Mouse (Mus musculus): ENCODE measurements at regions not wholly inside any gene's neighbourhood (a gene's known extent, or its start where the extent isn't known, plus 50 kb on each side); places are given as distances from the start of the nearest gene placed in this dataset.

GRCm38 (mm10) chr12:107856421-107857043, 146.9 kb downstream of the Bcl11b start:
- no peak overlapping the region for H3ac ChIP-seq (ENCODE audit: control insufficient read depth, insufficient read length)
- TF ChIP-seq TCF12 (IDR thresholded peaks at IDR 0.05; ENCODE audit: insufficient read depth, poor library complexity, severe bottlenecking): no peak
- no peaks in the 10 kb centered on the region for H3K27me3 ChIP-seq (ENCODE audit: control insufficient read depth, insufficient read depth, insufficient read length)
- no peak overlapping the region for H3K4me2 ChIP-seq (ENCODE audit: low read depth)
- no peak overlapping the region for H3K4me3 ChIP-seq
- no peaks in the 10 kb centered on the region for H3K79me2 ChIP-seq (ENCODE audit: control insufficient read depth, insufficient read depth)
- H3K36me3 ChIP-seq (ENCODE audit: control insufficient read depth, insufficient read depth): no peaks in the 10 kb centered on the region

GRCm38 (mm10) chr12:107858536-107859280, 144.7 kb downstream of the Bcl11b start:
- no peak overlapping the region for H3K4me2 ChIP-seq (ENCODE audit: low read depth)
- no peak overlapping the region for H3K4me3 ChIP-seq
- no peaks in the 10 kb centered on the region for H3K36me3 ChIP-seq (ENCODE audit: control insufficient read depth, insufficient read depth)
- H3K79me2 ChIP-seq (ENCODE audit: control insufficient read depth, insufficient read depth): no peaks in the 10 kb centered on the region
- H3ac ChIP-seq (ENCODE audit: control insufficient read depth, insufficient read length): no peak overlapping the region
- no peaks in the 10 kb centered on the region for H3K27me3 ChIP-seq (ENCODE audit: control insufficient read depth, insufficient read depth, insufficient read length)
- no peak for TF ChIP-seq E2F4 (IDR thresholded peaks at IDR 0.05; ENCODE audit: insufficient read depth)
- no peak for TF ChIP-seq POLR2AphosphoS2 (IDR thresholded peaks at IDR 0.05; ENCODE audit: insufficient read length, low read depth)
- TF ChIP-seq MYOG (IDR thresholded peaks at IDR 0.05; ENCODE audit: control insufficient read depth in 1 of 3, insufficient read depth in 1 of 3, insufficient read length in 2 of 3, low read depth in 2 of 3): no peak
- no peak for TF ChIP-seq MYOD1 (IDR thresholded peaks at IDR 0.05; ENCODE audit: control insufficient read depth in 1 of 3, insufficient read length in 2 of 3, low read depth in 2 of 3)
- TF ChIP-seq TCF12 (IDR thresholded peaks at IDR 0.05; ENCODE audit: insufficient read depth, poor library complexity, severe bottlenecking): no peak
- no peak for TF ChIP-seq CEBPB (IDR thresholded peaks at IDR 0.05; ENCODE audit: insufficient read depth, poor library complexity, severe bottlenecking)
- TF ChIP-seq SRF (IDR thresholded peaks at IDR 0.05; ENCODE audit: control insufficient read depth, insufficient read length, low read depth): no peak
- TF ChIP-seq USF1 (IDR thresholded peaks at IDR 0.05; ENCODE audit: low read depth): no peak
- no peak for TF ChIP-seq POLR2A (IDR thresholded peaks at IDR 0.05; ENCODE audit: insufficient read length, low read depth)
- TF ChIP-seq REST (IDR thresholded peaks at IDR 0.05; ENCODE audit: insufficient read depth, insufficient read length): no peak
- TF ChIP-seq MAX (IDR thresholded peaks at IDR 0.05; ENCODE audit: low read depth): no peak
- no peak for TF ChIP-seq TCF3 (IDR thresholded peaks at IDR 0.05; ENCODE audit: insufficient read length, low read depth)

- Histone ChIP-seq H3K4me2 (ENCODE audit: low read depth) (no peak overlapping the region), H3K79me2 (ENCODE audit: control insufficient read depth, insufficient read depth) (no peaks in the 10 kb centered on the region), H3ac (ENCODE audit: control insufficient read depth, insufficient read length) (no peak overlapping the region), H3K27me3 (ENCODE audit: control insufficient read depth, insufficient read depth, insufficient read length) (no peaks in the 10 kb centered on the region), H3K4me3 (no peak overlapping the region), H3K36me3 (ENCODE audit: control insufficient read depth, insufficient read depth) (no peaks in the 10 kb centered on the region)
- TF ChIP-seq SRF (IDR thresholded peaks at IDR 0.05; ENCODE audit: control insufficient read depth, insufficient read length, low read depth) (no peak), E2F4 (IDR thresholded peaks at IDR 0.05; ENCODE audit: insufficient read depth) (no peak), MAX (IDR thresholded peaks at IDR 0.05; ENCODE audit: low read depth) (no peak), TCF3 (IDR thresholded peaks at IDR 0.05; ENCODE audit: insufficient read length, low read depth) (no peak), TCF12 (IDR thresholded peaks at IDR 0.05; ENCODE audit: insufficient read depth, poor library complexity, severe bottlenecking) (no peak), POLR2A (IDR thresholded peaks at IDR 0.05; ENCODE audit: insufficient read length, low read depth) (no peak), USF1 (IDR thresholded peaks at IDR 0.05; ENCODE audit: low read depth) (no peak), REST (IDR thresholded peaks at IDR 0.05; ENCODE audit: insufficient read depth, insufficient read length) (no peak), MYOD1 (IDR thresholded peaks at IDR 0.05; ENCODE audit: control insufficient read depth in 1 of 3, insufficient read length in 2 of 3, low read depth in 2 of 3) (no peak), CEBPB (IDR thresholded peaks at IDR 0.05; ENCODE audit: insufficient read depth, poor library complexity, severe bottlenecking) (no peak), MYOG (IDR thresholded peaks at IDR 0.05; ENCODE audit: control insufficient read depth in 1 of 3, insufficient read depth in 1 of 3, insufficient read length in 2 of 3, low read depth in 2 of 3) (no peak), POLR2AphosphoS2 (IDR thresholded peaks at IDR 0.05; ENCODE audit: insufficient read length, low read depth) (no peak)
Measured at GRCm38 (mm10) chr12:107859750-107860149, 143.7 kb downstream of the Bcl11b start.

- TF ChIP-seq POLR2AphosphoS2 (IDR thresholded peaks at IDR 0.05; ENCODE audit: insufficient read length, low read depth) (no peak), CEBPB (IDR thresholded peaks at IDR 0.05; ENCODE audit: insufficient read depth, poor library complexity, severe bottlenecking) (no peak), E2F4 (IDR thresholded peaks at IDR 0.05; ENCODE audit: insufficient read depth) (no peak), TCF3 (IDR thresholded peaks at IDR 0.05; ENCODE audit: insufficient read length, low read depth) (no peak), POLR2A (IDR thresholded peaks at IDR 0.05; ENCODE audit: insufficient read length, low read depth) (no peak), SRF (IDR thresholded peaks at IDR 0.05; ENCODE audit: control insufficient read depth, insufficient read length, low read depth) (no peak), TCF12 (IDR thresholded peaks at IDR 0.05; ENCODE audit: insufficient read depth, poor library complexity, severe bottlenecking) (no peak), MYOG (IDR thresholded peaks at IDR 0.05; ENCODE audit: control insufficient read depth in 1 of 3, insufficient read depth in 1 of 3, insufficient read length in 2 of 3, low read depth in 2 of 3) (no peak), MAX (IDR thresholded peaks at IDR 0.05; ENCODE audit: low read depth) (no peak), MYOD1 (IDR thresholded peaks at IDR 0.05; ENCODE audit: control insufficient read depth in 1 of 3, insufficient read length in 2 of 3, low read depth in 2 of 3) (no peak)
Measured at GRCm38 (mm10) chr12:107860358-107860757, 143.0 kb downstream of the Bcl11b start.

More at GRCm38 (mm10) chr12:107860358-107860757, 143.0 kb downstream of the Bcl11b start:
- Histone ChIP-seq H3K79me2 (ENCODE audit: control insufficient read depth, insufficient read depth) (no peaks in the 10 kb centered on the region), H3ac (ENCODE audit: control insufficient read depth, insufficient read length) (no peak overlapping the region), H3K4me3 (no peak overlapping the region), H3K4me2 (ENCODE audit: low read depth) (no peak overlapping the region), H3K36me3 (ENCODE audit: control insufficient read depth, insufficient read depth) (no peaks in the 10 kb centered on the region), H3K27me3 (ENCODE audit: control insufficient read depth, insufficient read depth, insufficient read length) (no peaks in the 10 kb centered on the region)
